Mouse (Mus musculus) hindbrain, postnatal 0 days (tissue): Measurements from ENCODE around the gene Tex264. TPM values are rescaled to one million over a fixed set of nuclear protein-coding genes. Genes with fewer than 3 reads are reported as not detected.

Experiments
- ATAC-seq: fragments of 200-750 bp; cut with Nextera tagmentation; 2 replicates; pipeline ENCODE4 v1.8.0; 2017; ENCODE audit warnings: mild to moderate bottlenecking, moderate TSS enrichment, moderate library complexity
- DNase-seq: peaks from one replicate; pipeline ENCODE4 v3.0.0-alpha.2; 2015; ENCODE audit warnings: low spot score
- H3K27ac ChIP-seq: fragments of 300-500 bp; sonication (generic); 2 replicates; pipeline ENCODE4 v1.5.1; 2014; ENCODE audit warnings: mild to moderate bottlenecking
- H3K27me3 ChIP-seq: fragments of 300-500 bp; sonication (generic); 2 replicates; pipeline ENCODE4 v1.6.1; 2014; ENCODE audit warnings: low read length, mixed read lengths; ENCODE audit not compliant: insufficient read depth
- H3K36me3 ChIP-seq: fragments of 300-500 bp; sonication (generic); 2 replicates; pipeline ENCODE4 v1.6.1; 2014; ENCODE audit warnings: low read length, mixed read lengths; ENCODE audit not compliant: insufficient read depth
- H3K4me1 ChIP-seq: fragments of 300-500 bp; sonication (generic); 2 replicates; pipeline ENCODE4 v1.6.1; 2014; ENCODE audit warnings: antibody characterized with exemption, low read length, mixed read lengths; ENCODE audit not compliant: insufficient read depth
- H3K4me2 ChIP-seq: fragments of 300-500 bp; sonication (generic); 2 replicates; pipeline ENCODE4 v1.6.1; 2014; ENCODE audit warnings: low read depth, mild to moderate bottlenecking, low read length, moderate library complexity, mixed read lengths
- H3K4me3 ChIP-seq: fragments of 300-500 bp; sonication (generic); 2 replicates; pipeline ENCODE4 v1.5.1; 2014; ENCODE audit warnings: low read length
- H3K9ac ChIP-seq: fragments of 300-500 bp; sonication (generic); replicated peaks from 2 replicates; pipeline ENCODE4 v1.6.1; 2014; ENCODE audit warnings: mild to moderate bottlenecking, low read length, moderate library complexity, mixed read lengths
- H3K9me3 ChIP-seq: fragments of 300-500 bp; sonication (generic); 2 replicates; pipeline ENCODE4 v1.6.1; 2016; ENCODE audit warnings: low read length, mixed read lengths
- CTCF ChIP-seq: IDR thresholded peaks from 2 replicates; pipeline ENCODE4 v1.5.1; 2016; ENCODE audit warnings: antibody characterized with exemption, control low read depth, low read depth
- WGBS: fragments of 180-500 bp; shearing (Covaris S2); extraction: QIAGEN DNeasy Blood & Tissue Kit; methylation state at CpG from one replicate; pipeline ENCODE4 v1.1.7; 2014; 5-methylcytosine and 5-hydroxymethylcytosine counted together
- polyA plus RNA-seq: library from polyadenylated mRNA; unstranded; fragments of >200 nt; fragmentation: Nextera tagmentation; extraction: Ambion mirVana; gene quantifications from 2 replicates; pipeline ENCODE4 v1.2.1, GENCODE M21; 2015
- total RNA-seq: library from RNA; depleted of rRNA; stranded (reverse); fragments of >200 nt; gene quantifications from 2 replicates; pipeline ENCODE4 v1.2.3, GENCODE M21; 2014

The Tex264 gene
- total and polyA plus RNA-seq, 2 experiments from 2014 or later = 91.4 to 91.7 TPM

GRCm38 (mm10) chr9:106673860-106674259 lies 11.9 kb downstream of the Tex264 start:
- Histone ChIP-seq H3K36me3 (peaks cover 48% of the 10 kb centered on the region), H3K9ac (no peak overlapping the region), H3K4me3 (no peak overlapping the region), H3K4me2 (no peak overlapping the region), H3K9me3 (no peaks in the 10 kb centered on the region), H3K27ac (no peak overlapping the region), H3K4me1 (no peaks in the 10 kb centered on the region), H3K27me3 (no peaks in the 10 kb centered on the region)
- no peak for DNase-seq
- 87% methylated on average over 2 of the region's 2 CpGs for WGBS
- ATAC-seq = no peak
- TF ChIP-seq CTCF = no peak

GRCm38 (mm10) chr9:106664856-106665255 lies 20.9 kb downstream of the Tex264 start:
- WGBS = 44% methylated on average over 6 of the region's 6 CpGs
- Histone ChIP-seq H3K9ac (no peak overlapping the region), H3K9me3 (no peaks in the 10 kb centered on the region), H3K4me1 (peaks cover 14% of the 10 kb centered on the region), H3K4me3 (no peak overlapping the region), H3K27ac (peak overlapping the region; percentile 84), H3K4me2 (0 out of 2 replicates have a peak overlapping the region, but pooled peaks have one; percentile 0), H3K36me3 (peaks cover 23% of the 10 kb centered on the region), H3K27me3 (no peaks in the 10 kb centered on the region)
- TF ChIP-seq CTCF = no peak
- DNase-seq (no peak), ATAC-seq (peak; percentile 22; the same call in 1 of the 2 replicates)

GRCm38 (mm10) chr9:106664433-106664832 lies 21.3 kb downstream of the Tex264 start:
- DNase-seq (peak; percentile 83), ATAC-seq (peak; percentile 82)
- Histone ChIP-seq H3K36me3 (peaks cover 25% of the 10 kb centered on the region), H3K9me3 (no peaks in the 10 kb centered on the region), H3K27ac (peak overlapping the region; percentile 84), H3K27me3 (no peaks in the 10 kb centered on the region), H3K9ac (no peak overlapping the region), H3K4me3 (no peak overlapping the region), H3K4me2 (0 out of 2 replicates have a peak overlapping the region, but pooled peaks have one; percentile 0), H3K4me1 (peaks cover 14% of the 10 kb centered on the region)
- 9% methylated on average over 4 of the region's 4 CpGs for WGBS
- no peak for TF ChIP-seq CTCF

GRCm38 (mm10) chr9:106663200-106663599 lies 22.5 kb downstream of the Tex264 start:
- no peak for DNase-seq
- no peak for ATAC-seq
- Histone ChIP-seq H3K9ac (no peak overlapping the region), H3K4me1 (peaks cover 14% of the 10 kb centered on the region), H3K4me3 (no peak overlapping the region), H3K9me3 (no peaks in the 10 kb centered on the region), H3K27ac (no peak overlapping the region), H3K4me2 (no peak overlapping the region), H3K36me3 (peaks cover 37% of the 10 kb centered on the region), H3K27me3 (no peaks in the 10 kb centered on the region)
- WGBS = 67% methylated on average over 6 of the region's 6 CpGs
- TF ChIP-seq CTCF = no peak

- Histone ChIP-seq H3K9ac (no peak overlapping the region), H3K4me3 (no peak overlapping the region), H3K9me3 (no peaks in the 10 kb centered on the region), H3K27me3 (no peaks in the 10 kb centered on the region), H3K4me2 (no peak overlapping the region), H3K4me1 (peaks cover 11% of the 10 kb centered on the region), H3K36me3 (peaks cover 36% of the 10 kb centered on the region), H3K27ac (no peak overlapping the region)
- TF ChIP-seq CTCF = no peak
- ATAC-seq (no peak), DNase-seq (no peak)
- 69% methylated on average over 1 of the region's 1 CpGs for WGBS
These were observed 25.8 kb downstream of the Tex264 start for GRCm38 (mm10) chr9:106659935-106660334.

- DNase-seq = no peak
- 26% methylated on average over 7 of the region's 7 CpGs for WGBS
- Histone ChIP-seq H3K36me3 (peaks cover 36% of the 10 kb centered on the region), H3K27me3 (no peaks in the 10 kb centered on the region), H3K9me3 (no peaks in the 10 kb centered on the region), H3K9ac (no peak overlapping the region), H3K27ac (no peak overlapping the region), H3K4me1 (peaks cover 8% of the 10 kb centered on the region), H3K4me2 (no peak overlapping the region), H3K4me3 (no peak overlapping the region)
- TF ChIP-seq CTCF = no peak
- ATAC-seq = no peak
These were observed 26.3 kb downstream of the Tex264 start for GRCm38 (mm10) chr9:106659441-106659840.

- Histone ChIP-seq H3K4me3 (no peak overlapping the region), H3K9ac (no peak overlapping the region), H3K4me1 (peaks cover 3% of the 10 kb centered on the region; the same call in 1 of the 2 replicates), H3K36me3 (peaks cover 34% of the 10 kb centered on the region), H3K27ac (0 out of 2 replicates have a peak overlapping the region, but pooled peaks have one; percentile 36), H3K4me2 (no peak overlapping the region), H3K27me3 (no peaks in the 10 kb centered on the region), H3K9me3 (no peaks in the 10 kb centered on the region)
- 28% methylated on average over 5 of the region's 5 CpGs for WGBS
- DNase-seq (no peak), ATAC-seq (no peak)
- no peak for TF ChIP-seq CTCF
These were observed 28.1 kb downstream of the Tex264 start for GRCm38 (mm10) chr9:106657592-106657991.
